ENCODE assay signal across 8 mouse cellular contexts in the genomic region with DNA sequence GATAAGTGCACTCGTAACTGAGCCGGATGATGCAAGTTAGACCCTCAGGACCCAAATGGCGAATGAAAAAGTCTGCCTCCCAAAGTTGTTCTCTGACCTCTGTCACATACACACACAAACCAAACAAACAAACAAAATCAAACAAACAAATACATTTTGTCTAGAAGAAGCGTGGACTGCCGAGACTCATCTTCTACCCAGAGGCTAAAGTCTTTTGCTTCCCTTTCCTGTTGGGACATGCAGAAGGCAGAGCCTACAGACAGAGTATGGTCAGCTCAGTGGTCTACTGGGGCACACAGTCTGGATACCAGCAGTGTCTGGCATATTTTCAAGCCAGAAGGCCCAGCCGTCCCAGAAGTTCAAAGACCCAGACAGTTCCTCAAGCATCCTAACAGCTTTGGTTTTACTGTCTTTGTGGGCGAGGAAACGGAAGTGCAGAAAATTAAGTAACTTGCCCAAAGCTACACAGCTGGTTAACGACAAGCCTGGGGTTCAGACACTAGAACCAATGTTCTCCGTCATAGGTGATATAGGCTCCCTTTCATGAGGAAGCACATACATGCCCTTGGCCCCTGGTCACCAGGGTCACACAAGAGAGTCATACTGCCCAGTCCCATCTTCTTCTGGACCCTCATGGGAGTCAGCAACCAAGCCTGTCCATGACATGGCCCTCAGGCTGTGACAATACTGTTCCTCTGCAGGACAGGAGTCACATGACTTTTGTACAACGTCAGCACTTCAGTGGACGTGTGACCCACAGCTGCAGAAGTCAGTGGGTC. TPM values are rescaled to one million over a fixed set of nuclear protein-coding genes. Genes with fewer than 3 reads are reported as not detected.
DNase-seq lines count a peak whose midpoint lies in the region; ATAC-seq and TF ChIP-seq lines count a peak whose summit lies in the region.

No protein-coding gene starts in this region.

- peak overlapping the region; percentile 7; the same call in 1 of the 2 replicates for H3K4me3 ChIP-seq in kidney, adult 2 months (ENCODE audit: insufficient read depth, low read depth, low read length)
- H3K4me3 ChIP-seq in bone marrow macrophage, adult 2 months (ENCODE audit: insufficient read depth, low read length): peak overlapping the region; percentile 64
- H3K4me3 ChIP-seq in liver, embryonic 13.5 days (replicated peaks): peak overlapping the region; percentile 50; the same call in 1 of the 2 replicates
- H3K4me3 ChIP-seq in stomach, embryonic 15.5 days (replicated peaks): no peak overlapping the region

- no peak for TF ChIP-seq CTCF in kidney, adult 2 months (conservative IDR thresholded peaks at IDR 0.05; ENCODE audit: insufficient read depth, insufficient read length, low read depth, low read length)
- TF ChIP-seq CTCF in bone marrow macrophage, adult 2 months (IDR thresholded peaks at IDR 0.05; ENCODE audit: low read depth, low read length): no peak

- H3K27me3 ChIP-seq in kidney, adult 2 months (replicated peaks; ENCODE audit: control insufficient read depth, insufficient read depth, low read length): no peaks in the 10 kb centered on the region
- H3K27me3 ChIP-seq in liver, embryonic 13.5 days: no peaks in the 10 kb centered on the region
- H3K27me3 ChIP-seq in stomach, embryonic 15.5 days (replicated peaks): no peaks in the 10 kb centered on the region

- TF ChIP-seq POLR2A in kidney, adult 2 months (IDR thresholded peaks at IDR 0.05; ENCODE audit: low read depth, low read length): no peak
- TF ChIP-seq POLR2A in bone marrow macrophage, adult 2 months (IDR thresholded peaks at IDR 0.05; ENCODE audit: borderline replicate concordance, low read depth, low read length): no peak

- peak overlapping the region; percentile 60 for H3K4me2 ChIP-seq in liver, embryonic 13.5 days
- H3K4me2 ChIP-seq in stomach, embryonic 15.5 days: peak overlapping the region; percentile 45

- DNase-seq in kidney, adult 2 months: peak; percentile 19
- DNase-seq in kidney, adult 8-10 months: no peak
- no peak for DNase-seq in liver, embryonic 13.5 days
- no peak for DNase-seq in ovary, postnatal 10 days (ENCODE audit: low spot score)
- no peak for DNase-seq in cerebellum, postnatal 36 days
- no peak for DNase-seq in neural tube, embryonic 10.5 days (ENCODE audit: extremely low spot score, low spot score)

- no peaks in the 10 kb centered on the region for H3K36me3 ChIP-seq in kidney, adult 2 months (ENCODE audit: control insufficient read depth, insufficient read depth, low read length)
- no peaks in the 10 kb centered on the region for H3K36me3 ChIP-seq in liver, embryonic 13.5 days
- H3K36me3 ChIP-seq in stomach, embryonic 15.5 days: no peaks in the 10 kb centered on the region

- ATAC-seq in liver, embryonic 13.5 days (ENCODE audit: low read depth): no peak
- no peak for ATAC-seq in stomach, embryonic 15.5 days (ENCODE audit: insufficient read depth, low FRiP score, low read depth)

- 63% methylated on average over 12 of the region's 12 CpGs for WGBS in kidney, adult 2 months
- WGBS in liver, embryonic 13.5 days (ENCODE audit: insufficient replicate concordance): 35% methylated on average over 12 of the region's 12 CpGs
- 69% methylated on average over 12 of the region's 12 CpGs for WGBS in stomach, embryonic 15.5 days

- H3K27ac ChIP-seq in kidney, adult 2 months (ENCODE audit: insufficient read depth, low read depth, low read length): no peak overlapping the region
- H3K27ac ChIP-seq in bone marrow macrophage, adult 2 months (ENCODE audit: insufficient read depth, low read depth, low read length): peak overlapping the region; percentile 68
- H3K27ac ChIP-seq in liver, embryonic 13.5 days: peak overlapping the region; percentile 80
- H3K27ac ChIP-seq in stomach, embryonic 15.5 days: peak overlapping the region; percentile 66

- no peaks in the 10 kb centered on the region for H3K4me1 ChIP-seq in kidney, adult 2 months (ENCODE audit: control insufficient read depth, insufficient read depth, low read length)
- peaks cover 29% of the 10 kb centered on the region for H3K4me1 ChIP-seq in bone marrow macrophage, adult 2 months (ENCODE audit: control insufficient read depth, insufficient read depth, low read length)
- H3K4me1 ChIP-seq in liver, embryonic 13.5 days (replicated peaks): peaks cover 62% of the 10 kb centered on the region
- peaks cover 4% of the 10 kb centered on the region; the same call in 1 of the 2 replicates for H3K4me1 ChIP-seq in stomach, embryonic 15.5 days

- peak overlapping the region; percentile 56 for H3K9ac ChIP-seq in liver, embryonic 13.5 days
- no peak overlapping the region for H3K9ac ChIP-seq in stomach, embryonic 15.5 days

- no peaks in the 10 kb centered on the region for H3K9me3 ChIP-seq in liver, embryonic 13.5 days (replicated peaks)
- no peaks in the 10 kb centered on the region for H3K9me3 ChIP-seq in stomach, embryonic 15.5 days

RNA-seq across cellular contexts. Expression of gene Lgals9, which starts 2.0 kb away (rescaled TPM):
- 55.3 and 63.4 TPM in 2 replicates for polyA plus RNA-seq in kidney, adult 2 months (2012; rRNA removed)
- 114 and 145 TPM in 2 replicates for polyA plus RNA-seq in bone marrow macrophage, adult 2 months (2012; ENCODE audit: insufficient read depth, insufficient read length, missing spikeins)
- polyA plus RNA-seq in liver, embryonic 13.5 days (2015; fragmentation: Nextera tagmentation; extraction: Ambion mirVana): 64.8 and 69.1 TPM in 2 replicates
- polyA plus RNA-seq in stomach, embryonic 15.5 days (2015; fragmentation: Nextera tagmentation; extraction: Ambion mirVana): 64.1 and 65.1 TPM in 2 replicates
